Mouse (Mus musculus) stomach, postnatal 0 days (tissue): ENCODE measurements around the gene Rasgef1b. TPM values are rescaled to one million over a fixed set of nuclear protein-coding genes. Genes with fewer than 3 reads are reported as not detected.
A peak's percentile ranks its signal among the peaks of the same experiment; 100 is the strongest.

Source experiments
- ATAC-seq: fragments of 200-750 bp; cut with Nextera tagmentation; 2 replicates; pipeline ENCODE4 v1.8.0; 2017; ENCODE audit not compliant: low FRiP score, low TSS enrichment
- DNase-seq: peaks from one replicate; pipeline ENCODE4 v3.0.0-alpha.2; 2016; ENCODE audit warnings: low spot score
- H3K27ac ChIP-seq: fragments of 300-500 bp; sonication (generic); replicated peaks from 2 replicates; pipeline ENCODE4 v1.5.1; 2014; ENCODE audit warnings: mild to moderate bottlenecking, control low read depth
- H3K27me3 ChIP-seq: fragments of 300-500 bp; sonication (generic); 2 replicates; pipeline ENCODE4 v1.6.1; 2014; ENCODE audit warnings: low read length; ENCODE audit not compliant: control insufficient read depth, insufficient read depth
- H3K36me3 ChIP-seq: fragments of 300-500 bp; sonication (generic); 2 replicates; pipeline ENCODE4 v1.6.1; 2014; ENCODE audit warnings: low read length, mixed read lengths; ENCODE audit not compliant: control insufficient read depth, insufficient read depth
- H3K4me1 ChIP-seq: fragments of 300-500 bp; sonication (generic); replicated peaks from 2 replicates; pipeline ENCODE4 v1.6.1; 2014; ENCODE audit warnings: antibody characterized with exemption; ENCODE audit not compliant: control insufficient read depth, insufficient read depth
- H3K4me2 ChIP-seq: fragments of 300-500 bp; sonication (generic); replicated peaks from 2 replicates; pipeline ENCODE4 v1.6.1; 2014; ENCODE audit warnings: low read depth, mild to moderate bottlenecking, control low read depth, moderate library complexity
- H3K4me3 ChIP-seq: fragments of 300-500 bp; sonication (generic); 2 replicates; pipeline ENCODE4 v1.5.1; 2014; ENCODE audit warnings: low read depth, low read length, control low read depth
- H3K9ac ChIP-seq: fragments of 300-500 bp; sonication (generic); 2 replicates; pipeline ENCODE4 v1.6.1; 2014; ENCODE audit warnings: mild to moderate bottlenecking, low read length, control low read depth, mixed read lengths
- H3K9me3 ChIP-seq: fragments of 300-500 bp; sonication (generic); 2 replicates; pipeline ENCODE4 v1.6.1; 2016; ENCODE audit warnings: low read length; ENCODE audit not compliant: control insufficient read depth
- CTCF ChIP-seq: IDR thresholded peaks from 2 replicates; pipeline ENCODE4 v1.5.1; 2016; ENCODE audit warnings: antibody characterized with exemption, low read depth, mild to moderate bottlenecking, moderate library complexity
- EP300 ChIP-seq: optimal IDR thresholded peaks from 2 replicates; pipeline ENCODE3; 2016; ENCODE audit warnings: antibody characterized with exemption
- WGBS: fragments of 180-500 bp; shearing (Covaris S2); extraction: QIAGEN DNeasy Blood & Tissue Kit; methylation state at CpG from one replicate; pipeline ENCODE4 v1.1.7; 2014; 5-methylcytosine and 5-hydroxymethylcytosine counted together
- polyA plus RNA-seq: library from polyadenylated mRNA; unstranded; fragments of >200 nt; fragmentation: Nextera tagmentation; extraction: Ambion mirVana; gene quantifications from 2 replicates; pipeline ENCODE4 v1.2.1, GENCODE M21; 2015

Rasgef1b gene
- polyA plus RNA-seq, 1 experiment from 2014 or later, result 37.4 TPM

DNA sequence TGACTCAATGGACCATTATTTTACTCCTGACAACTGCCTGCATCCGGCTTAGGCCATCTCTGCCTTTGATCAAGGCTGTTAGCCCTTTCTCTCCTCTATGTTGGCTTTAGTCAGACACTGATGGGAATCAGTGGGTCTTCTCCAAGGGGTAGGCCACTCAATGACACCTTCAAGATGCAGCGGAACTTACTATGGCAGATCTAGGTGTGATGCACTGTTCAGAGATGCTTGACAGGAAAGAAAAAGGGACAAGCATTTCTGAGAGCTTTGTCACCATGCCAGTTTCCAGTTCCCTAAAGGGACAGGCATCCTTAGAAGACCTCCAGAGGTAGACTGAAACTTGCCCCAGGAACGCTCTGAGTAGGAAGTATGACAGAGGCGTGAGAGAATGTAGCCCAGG, 306.0 kb downstream of the Rasgef1b start:
- Histone ChIP-seq H3K9me3 (no peaks in the 10 kb centered on the region), H3K36me3 (no peaks in the 10 kb centered on the region), H3K4me3 (no peak overlapping the region), H3K27ac (no peak overlapping the region), H3K27me3 (no peaks in the 10 kb centered on the region), H3K4me1 (no peaks in the 10 kb centered on the region), H3K9ac (no peak overlapping the region), H3K4me2 (no peak overlapping the region)
- DNase-seq (no peak), ATAC-seq (no peak)
- TF ChIP-seq CTCF, result no peak
- TF ChIP-seq EP300, result no peak
- 90% methylated on average over 4 of the region's 4 CpGs for WGBS

- DNase-seq, result no peak
- H3K36me3 ChIP-seq, result no peaks in the 10 kb centered on the region
- ATAC-seq, result no peak
- H3K9ac ChIP-seq, result no peak overlapping the region
- H3K4me1 ChIP-seq, result no peaks in the 10 kb centered on the region
- TF ChIP-seq CTCF (no peak), EP300 (no peak)
- no peak overlapping the region for H3K4me3 ChIP-seq
- 52% methylated on average over 6 of the region's 6 CpGs for WGBS
- H3K4me2 ChIP-seq, result no peak overlapping the region
- H3K27me3 ChIP-seq, result no peaks in the 10 kb centered on the region
- no peak overlapping the region for H3K27ac ChIP-seq
- no peaks in the 10 kb centered on the region for H3K9me3 ChIP-seq
These were observed 306.8 kb downstream of the Rasgef1b start for GRCm38 (mm10) chr5:99422092-99422491.

DNA sequence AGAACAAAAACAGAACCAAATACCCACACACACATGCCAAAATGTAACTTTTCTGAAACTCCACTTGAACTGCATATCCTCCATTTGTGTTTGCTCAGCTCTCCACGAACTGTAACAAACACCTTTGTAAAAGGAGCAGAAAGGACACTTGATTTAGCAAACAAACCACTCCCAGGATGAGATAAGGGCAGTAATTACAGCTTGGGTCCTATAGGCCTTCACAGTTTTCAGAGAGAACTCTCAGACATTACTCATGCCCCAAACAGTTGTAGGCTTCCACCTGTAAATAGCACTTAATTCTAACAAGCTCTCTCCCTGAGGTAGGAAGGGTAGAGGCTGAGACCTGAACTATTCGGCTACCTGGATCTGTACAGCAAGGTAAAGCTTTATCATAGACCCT, 309.0 kb downstream of the Rasgef1b start:
- 47% methylated on average over 2 of the region's 2 CpGs for WGBS
- no peak for DNase-seq

DNA sequence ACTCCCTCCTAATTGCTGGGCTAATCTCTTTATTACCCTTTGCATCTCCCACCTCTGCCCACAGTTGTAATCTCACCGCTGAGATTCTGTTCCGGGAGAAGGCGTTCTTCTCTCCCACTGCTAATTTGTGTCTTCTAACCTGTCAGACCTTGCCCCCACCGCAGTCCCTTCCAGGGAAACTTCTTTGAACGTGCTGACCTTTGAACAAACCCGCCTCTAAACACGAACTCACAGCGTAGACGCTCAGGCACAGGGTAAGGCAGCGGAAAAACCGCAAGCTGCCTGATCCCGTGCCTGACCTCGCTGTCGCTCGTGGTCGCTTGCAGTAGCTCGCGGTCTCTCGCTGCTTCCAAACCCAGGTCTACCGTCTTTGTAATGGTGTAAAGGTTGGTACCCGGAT, 312.0 kb downstream of the Rasgef1b start:
- Histone ChIP-seq H3K4me2 (no peak overlapping the region), H3K9ac (no peak overlapping the region), H3K27me3 (no peaks in the 10 kb centered on the region), H3K9me3 (no peaks in the 10 kb centered on the region), H3K27ac (no peak overlapping the region), H3K4me3 (no peak overlapping the region), H3K36me3 (no peaks in the 10 kb centered on the region), H3K4me1 (no peaks in the 10 kb centered on the region)
- TF ChIP-seq EP300, result no peak
- TF ChIP-seq CTCF, result no peak
- DNase-seq (no peak), ATAC-seq (no peak)
- 89% methylated on average over 21 of the region's 21 CpGs for WGBS

More for the DNA sequence above, 309.0 kb downstream of the Rasgef1b start:
- no peak for TF ChIP-seq EP300
- no peak for TF ChIP-seq CTCF
- Histone ChIP-seq H3K9me3 (no peaks in the 10 kb centered on the region), H3K27ac (no peak overlapping the region), H3K4me1 (no peaks in the 10 kb centered on the region), H3K27me3 (no peaks in the 10 kb centered on the region), H3K36me3 (no peaks in the 10 kb centered on the region), H3K9ac (no peak overlapping the region), H3K4me2 (no peak overlapping the region), H3K4me3 (no peak overlapping the region)
- ATAC-seq, result peak; percentile 64; the same call in 1 of the 2 replicates

DNA sequence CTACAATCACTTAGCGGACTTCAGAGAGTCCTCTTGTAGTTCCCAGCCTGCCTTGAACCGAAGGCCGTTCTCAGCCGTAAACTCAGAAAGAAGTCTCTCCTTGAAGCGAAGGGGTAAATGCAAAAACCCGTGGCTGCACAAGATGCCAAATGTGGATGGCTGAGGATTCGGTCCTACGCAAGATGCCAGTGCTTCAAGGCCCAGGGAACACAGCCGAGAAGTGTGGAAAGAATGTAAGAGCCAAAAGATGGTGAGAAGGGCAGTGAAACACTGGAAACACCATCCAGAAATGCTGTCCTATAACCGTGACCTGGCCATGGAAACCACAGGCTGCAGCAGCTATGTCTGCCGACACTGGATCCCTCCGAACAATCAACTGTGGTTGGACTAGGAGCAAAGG, 313.2 kb downstream of the Rasgef1b start:
- Histone ChIP-seq H3K9ac (no peak overlapping the region), H3K36me3 (no peaks in the 10 kb centered on the region), H3K4me2 (no peak overlapping the region), H3K27me3 (no peaks in the 10 kb centered on the region), H3K27ac (no peak overlapping the region), H3K9me3 (no peaks in the 10 kb centered on the region), H3K4me1 (no peaks in the 10 kb centered on the region), H3K4me3 (no peak overlapping the region)
- WGBS, result 94% methylated on average over 12 of the region's 12 CpGs
- TF ChIP-seq EP300 (no peak), CTCF (no peak)
- DNase-seq, result no peak
- ATAC-seq, result no peak

DNA sequence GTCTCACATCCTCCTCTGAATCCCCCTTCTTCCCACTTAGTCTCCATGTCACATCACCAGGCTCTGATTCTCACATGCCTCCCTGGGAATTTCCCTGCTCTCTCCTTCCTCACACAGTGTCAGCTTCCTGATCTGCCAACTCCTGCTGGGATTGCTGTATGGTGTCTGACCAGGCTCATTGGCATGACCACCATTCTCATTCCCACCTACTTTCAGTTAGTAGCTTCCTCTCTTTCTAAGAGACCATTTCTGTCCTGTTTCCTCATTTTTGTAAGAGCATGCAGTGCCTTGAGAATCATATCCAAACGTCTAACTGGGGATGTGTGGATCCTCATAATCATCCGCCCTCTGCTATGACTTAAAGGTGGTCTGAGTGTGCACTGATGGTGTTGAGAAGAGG, 313.8 kb downstream of the Rasgef1b start:
- 79% methylated on average over 2 of the region's 2 CpGs for WGBS
- no peaks in the 10 kb centered on the region for H3K9me3 ChIP-seq
- no peak for ATAC-seq
- no peak overlapping the region for H3K9ac ChIP-seq
- no peak for DNase-seq
- H3K4me2 ChIP-seq, result no peak overlapping the region
- no peaks in the 10 kb centered on the region for H3K36me3 ChIP-seq
- H3K27ac ChIP-seq, result no peak overlapping the region
- H3K4me1 ChIP-seq, result no peaks in the 10 kb centered on the region
- H3K4me3 ChIP-seq, result no peak overlapping the region
- no peak for TF ChIP-seq EP300
- TF ChIP-seq CTCF, result no peak
- H3K27me3 ChIP-seq, result no peaks in the 10 kb centered on the region

DNA sequence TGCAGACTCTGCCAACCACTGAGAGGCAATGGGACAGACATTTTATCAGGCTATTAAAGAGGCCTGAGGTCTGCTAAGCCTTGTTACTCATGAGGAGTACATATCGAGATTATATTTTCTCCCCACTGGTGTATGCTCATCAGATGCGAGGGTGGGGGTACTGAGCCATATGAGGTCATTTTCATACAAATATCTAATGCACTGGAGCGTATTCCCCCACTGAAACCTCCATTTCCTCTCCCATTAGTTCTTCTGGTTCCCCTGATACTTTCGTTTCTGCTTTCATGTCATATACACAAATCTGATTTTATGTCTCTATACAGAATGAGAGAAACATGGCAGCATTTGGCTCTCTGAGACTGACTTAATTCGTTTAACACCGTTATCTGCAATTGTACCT, 314.6 kb downstream of the Rasgef1b start:
- no peak overlapping the region for H3K27ac ChIP-seq
- no peaks in the 10 kb centered on the region for H3K9me3 ChIP-seq
- DNase-seq (no peak), ATAC-seq (no peak)
- no peak for TF ChIP-seq EP300
- no peak for TF ChIP-seq CTCF
- H3K4me3 ChIP-seq, result no peak overlapping the region
- H3K4me2 ChIP-seq, result no peak overlapping the region
- H3K9ac ChIP-seq, result no peak overlapping the region
- no peaks in the 10 kb centered on the region for H3K27me3 ChIP-seq
- WGBS, result 86% methylated on average over 6 of the region's 6 CpGs
- no peaks in the 10 kb centered on the region for H3K36me3 ChIP-seq
- H3K4me1 ChIP-seq, result no peaks in the 10 kb centered on the region
